Mouse (Mus musculus) CH12.LX (cell line): Measurements from ENCODE around the gene Myt1l. TPM values are rescaled to one million over a fixed set of nuclear protein-coding genes. Genes with fewer than 3 reads are reported as not detected.

Experiments
- DNase-seq: peaks from one replicate; pipeline ENCODE4 v3.0.0-alpha.2; 2013; ENCODE audit errors: extremely low read depth
- H3K27ac ChIP-seq: 2 replicates; pipeline ENCODE4 v1.5.1; 2012; ENCODE audit warnings: low read depth, mild to moderate bottlenecking, control low read depth, moderate library complexity; ENCODE audit not compliant: insufficient read depth
- H3K27me3 ChIP-seq: replicated peaks from 2 replicates; pipeline ENCODE3; 2012; ENCODE audit warnings: inconsistent platforms
- H3K36me3 ChIP-seq, 2 experiments: replicated peaks in 1 of 2; 2 replicates each; pipeline versions ENCODE3 to v1.6.1; 2012; ENCODE audit warnings: inconsistent platforms in 1 of 2, low read length in 1 of 2, mild to moderate bottlenecking in 1 of 2, mixed read lengths in 1 of 2, moderate library complexity in 1 of 2; ENCODE audit not compliant: control insufficient read depth in 1 of 2, insufficient read depth in 1 of 2
- H3K4me1 ChIP-seq, 2 experiments: 2 replicates each; pipeline ENCODE4 v1.6.1; 2012; ENCODE audit warnings: inconsistent platforms in 1 of 2, moderate library complexity in 1 of 2; ENCODE audit not compliant: insufficient read depth in 2 of 2, control insufficient read depth in 1 of 2
- H3K4me2 ChIP-seq: 2 replicates; pipeline ENCODE4 v1.6.1; 2012; ENCODE audit warnings: low read depth, mild to moderate bottlenecking, control low read depth; ENCODE audit not compliant: poor library complexity, insufficient read depth, severe bottlenecking
- H3K4me3 ChIP-seq, 3 experiments: fragments of 150-350 bp in 1 of 3; sonication (generic) in 1 of 3; replicated peaks in 1 of 3; 2 replicates each; pipeline versions ENCODE3 to v1.5.1; 2011 to 2012; ENCODE audit warnings: low read depth in 2 of 3, low read length in 2 of 3, mild to moderate bottlenecking in 2 of 3, moderate library complexity in 2 of 3, control low read depth in 1 of 3, improper control_type of control experiment in 1 of 3, inconsistent platforms in 1 of 3, mixed read lengths in 1 of 3; ENCODE audit not compliant: poor library complexity in 1 of 3
- H3K79me2 ChIP-seq: replicated peaks from 2 replicates; pipeline ENCODE4 v1.6.1; 2012; ENCODE audit warnings: mild to moderate bottlenecking, moderate library complexity; ENCODE audit not compliant: control insufficient read depth, poor library complexity, insufficient read depth, severe bottlenecking; ENCODE audit errors: extremely low read depth
- H3K9ac ChIP-seq: 2 replicates; pipeline ENCODE4 v1.6.1; 2012; ENCODE audit warnings: low read depth, mild to moderate bottlenecking, control low read depth, moderate library complexity; ENCODE audit not compliant: insufficient read depth
- H3K9me3 ChIP-seq: replicated peaks from 2 replicates; pipeline ENCODE3; 2012; ENCODE audit warnings: low read length, inconsistent platforms, mixed read lengths
- BHLHE40 ChIP-seq: IDR thresholded peaks from 2 replicates; pipeline ENCODE4 v1.6.1; 2011; ENCODE audit warnings: mild to moderate bottlenecking, low read depth, low read length, improper control_type of control experiment
- CHD1 ChIP-seq: IDR thresholded peaks from 2 replicates; pipeline ENCODE4 v1.6.1; 2012; ENCODE audit warnings: low read depth, low read length, improper control_type of control experiment, inconsistent platforms
- CHD2 ChIP-seq: IDR thresholded peaks from 2 replicates; pipeline ENCODE4 v1.6.1; 2011; ENCODE audit warnings: low read length, improper control_type of control experiment
- CTCF ChIP-seq, 2 experiments: IDR thresholded peaks in 1 of 2; conservative IDR thresholded peaks in 1 of 2; 2 replicates each; pipeline ENCODE4 v1.5.1; 2011 to 2012; ENCODE audit warnings: low read depth in 2 of 2, low read length in 2 of 2, improper control_type of control experiment in 1 of 2, inconsistent platforms in 1 of 2, mild to moderate bottlenecking in 1 of 2, moderate library complexity in 1 of 2
- E2F4 ChIP-seq: IDR thresholded peaks from 2 replicates; pipeline ENCODE4 v1.6.1; 2011; ENCODE audit warnings: low read depth, low read length, improper control_type of control experiment; ENCODE audit not compliant: insufficient replicate concordance
- ELF1 ChIP-seq: IDR thresholded peaks from 2 replicates; pipeline ENCODE4 v1.6.1; 2014; ENCODE audit warnings: low read depth, mild to moderate bottlenecking, inconsistent platforms, low read length, improper control_type of control experiment
- EP300 ChIP-seq: IDR thresholded peaks from 2 replicates; pipeline ENCODE4 v1.6.1; 2011; ENCODE audit warnings: low read length, improper control_type of control experiment
- ETS1 ChIP-seq: conservative IDR thresholded peaks from 2 replicates; pipeline ENCODE4 v1.6.1; 2012; ENCODE audit warnings: low read depth, mild to moderate bottlenecking, inconsistent platforms, low read length, improper control_type of control experiment, moderate library complexity
- GABPA ChIP-seq: IDR thresholded peaks from 2 replicates; pipeline ENCODE4 v1.6.1; 2012; ENCODE audit warnings: low read depth, low read length, improper control_type of control experiment, inconsistent platforms; ENCODE audit not compliant: insufficient replicate concordance
- JUN ChIP-seq: IDR thresholded peaks from 2 replicates; pipeline ENCODE4 v1.6.1; 2011; ENCODE audit warnings: low read depth, mild to moderate bottlenecking, low read length, improper control_type of control experiment, moderate library complexity; ENCODE audit not compliant: insufficient read depth
- KAT2A ChIP-seq: IDR thresholded peaks from 2 replicates; pipeline ENCODE4 v1.6.1; 2012; ENCODE audit warnings: low read length, improper control_type of control experiment, inconsistent platforms; ENCODE audit not compliant: insufficient replicate concordance
- MAFK ChIP-seq: IDR thresholded peaks from 2 replicates; pipeline ENCODE4 v1.6.1; 2011; ENCODE audit warnings: low read length, improper control_type of control experiment; ENCODE audit not compliant: insufficient replicate concordance
- MAZ ChIP-seq: IDR thresholded peaks from 2 replicates; pipeline ENCODE4 v1.6.1; 2012; ENCODE audit warnings: low read depth, mild to moderate bottlenecking, inconsistent platforms, low read length, improper control_type of control experiment, moderate library complexity
- MEF2A ChIP-seq: IDR thresholded peaks from 2 replicates; pipeline ENCODE4 v1.6.1; 2014; ENCODE audit warnings: low read depth, mild to moderate bottlenecking, inconsistent platforms, low read length, improper control_type of control experiment, borderline replicate concordance
- MXI1 ChIP-seq: IDR thresholded peaks from 2 replicates; pipeline ENCODE4 v1.6.1; 2011; ENCODE audit warnings: mild to moderate bottlenecking, low read depth, low read length, improper control_type of control experiment
- MYC ChIP-seq: IDR thresholded peaks from 2 replicates; pipeline ENCODE4 v1.6.1; 2011; ENCODE audit warnings: low read depth, mild to moderate bottlenecking, improper control_type of control experiment, low read length
- NELFE ChIP-seq: IDR thresholded peaks from 2 replicates; pipeline ENCODE4 v1.6.1; 2011; ENCODE audit warnings: low read depth, low read length, improper control_type of control experiment
- NRF1 ChIP-seq: IDR thresholded peaks from 2 replicates; pipeline ENCODE4 v1.6.1; 2014; ENCODE audit warnings: low read depth, mild to moderate bottlenecking, inconsistent platforms, low read length, improper control_type of control experiment, moderate library complexity
- POLR2A ChIP-seq: IDR thresholded peaks from 2 replicates; pipeline ENCODE4 v1.6.1; 2011; ENCODE audit warnings: low read depth, mild to moderate bottlenecking, improper control_type of control experiment, low read length
- RAD21 ChIP-seq: IDR thresholded peaks from 2 replicates; pipeline ENCODE4 v1.6.1; 2011; ENCODE audit warnings: low read depth, mild to moderate bottlenecking, low read length, improper control_type of control experiment, moderate library complexity
- SIN3A ChIP-seq: IDR thresholded peaks from 2 replicates; pipeline ENCODE4 v1.6.1; 2012; ENCODE audit warnings: low read length, improper control_type of control experiment, inconsistent platforms
- TBP ChIP-seq: conservative IDR thresholded peaks from 2 replicates; pipeline ENCODE4 v1.6.1; 2011; ENCODE audit warnings: low read depth, low read length, improper control_type of control experiment
- UBTF ChIP-seq: IDR thresholded peaks from 2 replicates; pipeline ENCODE4 v1.6.1; 2012; ENCODE audit warnings: low read depth, mild to moderate bottlenecking, inconsistent platforms, low read length, improper control_type of control experiment, moderate library complexity
- USF2 ChIP-seq: conservative IDR thresholded peaks from 2 replicates; pipeline ENCODE4 v1.6.1; 2011; ENCODE audit warnings: low read depth, low read length, improper control_type of control experiment
- ZC3H11A ChIP-seq: IDR thresholded peaks from 2 replicates; pipeline ENCODE4 v1.6.1; 2012; ENCODE audit warnings: low read depth, mild to moderate bottlenecking, inconsistent platforms, low read length, improper control_type of control experiment
- ZKSCAN1 ChIP-seq: IDR thresholded peaks from 2 replicates; pipeline ENCODE4 v1.6.1; 2012; ENCODE audit warnings: low read depth, inconsistent platforms, low read length, improper control_type of control experiment, borderline replicate concordance
- ZNF384 ChIP-seq: IDR thresholded peaks from 2 replicates; pipeline ENCODE4 v1.6.1; 2012; ENCODE audit warnings: low read depth, low read length, improper control_type of control experiment, inconsistent platforms
- dilution Hi-C: fragments of 300-500 bp; cut with MboI; formaldehyde crosslinking; loops from 2 replicates; pipeline ENCODE4 v1.14.3; 2020; ENCODE audit warnings: low sequenced_read_pairs; ENCODE audit not compliant: extremely low pct_unique_long_range_greater_than_20kb, extremely low pct_ligation_motif_present
- in situ Hi-C: fragments of 300-500 bp; cut with MboI; formaldehyde crosslinking; loops from 3 replicates; pipeline ENCODE4 v1.14.3; 2019; ENCODE audit warnings: low sequenced_read_pairs, low pct_ligation_motif_present, low pct_unique_long_range_greater_than_20kb, mixed read lengths
- polyA plus RNA-seq: library from polyadenylated mRNA; unstranded; fragments of >175 nt; gene quantifications from 2 replicates; pipeline ENCODE4 v1.2.1, GENCODE M21; 2012; ENCODE audit warnings: low read depth; ENCODE audit not compliant: insufficient read length
- total RNA-seq, 2 experiments: library from RNA; depleted of rRNA; stranded (reverse); fragments of 300-350 nt in 1 of 2; fragments of >200 nt in 1 of 2; gene quantifications; 2 replicates each; pipeline ENCODE4 v1.2.3; 2012 to 2014

Myt1l gene
- total and polyA plus RNA-seq, 3 experiments = 0.31 to 1.1 TPM; not detected in 1

- dilution Hi-C loops = no loop called here
Measured at GRCm38 (mm10) chr12:29556901-29557300, 28.7 kb downstream of the Myt1l start.

GRCm38 (mm10) chr12:29559769-29560168 is 31.6 kb downstream of the Myt1l start:
- Histone ChIP-seq H3K27me3 (no peaks in the 10 kb centered on the region), H3K4me3 (no peak overlapping the region), H3K36me3 (no peaks in the 10 kb centered on the region), H3K79me2 (no peaks in the 10 kb centered on the region), H3K4me1 (peaks cover 0 to 5% of the 10 kb centered on the region in 2 experiments; a peak in 1 of 4 replicates), H3K27ac (no peak overlapping the region), H3K9me3 (no peaks in the 10 kb centered on the region), H3K4me2 (no peak overlapping the region), H3K9ac (no peak overlapping the region)
- dilution Hi-C loops (no loop called here), in situ Hi-C loops (no loop called here)
- DNase-seq = no peak
- TF ChIP-seq MXI1 (no peak), CHD1 (no peak), NELFE (no peak), ZKSCAN1 (no peak), MEF2A (no peak), ZC3H11A (no peak), MYC (no peak), ELF1 (no peak), GABPA (no peak), EP300 (no peak), ETS1 (no peak), POLR2A (no peak), RAD21 (no peak), USF2 (no peak), NRF1 (no peak), ZNF384 (no peak), MAFK (no peak), BHLHE40 (no peak)
- TF ChIP-seq, all 38 proteins: peak for 0

More at GRCm38 (mm10) chr12:29556901-29557300, 28.7 kb downstream of the Myt1l start:
- H3K27ac ChIP-seq = no peak overlapping the region
- DNase-seq = no peak
- in situ Hi-C loops = no loop called here
- no peak overlapping the region for H3K4me3 ChIP-seq
- H3K9ac ChIP-seq = no peak overlapping the region
- no peak for TF ChIP-seq KAT2A
- no peak for TF ChIP-seq MAZ
- no peak for TF ChIP-seq POLR2A
- no peak for TF ChIP-seq MYC
- no peak for TF ChIP-seq MXI1
- no peak for TF ChIP-seq JUN
- no peak for TF ChIP-seq ZC3H11A
- TF ChIP-seq CHD2 = no peak
- no peak for TF ChIP-seq UBTF
- no peak for TF ChIP-seq BHLHE40
- TF ChIP-seq RAD21 = no peak
- no peak for TF ChIP-seq TBP
- TF ChIP-seq MAFK = no peak
- TF ChIP-seq GABPA = no peak
- no peak for TF ChIP-seq E2F4
- no peak for TF ChIP-seq SIN3A
- TF ChIP-seq NRF1 = no peak
- no peak for TF ChIP-seq CTCF (conservative IDR thresholded peaks at IDR 0.05 in 1 of 2, IDR thresholded peaks at IDR 0.05 in 1 of 2; ENCODE audit: low read depth in 2 of 2, low read length in 2 of 2)
- H3K4me1 ChIP-seq = peaks cover 0 to 5% of the 10 kb centered on the region in 2 experiments; a peak in 1 of 4 replicates
- H3K9me3 ChIP-seq = no peaks in the 10 kb centered on the region
- H3K4me2 ChIP-seq = no peak overlapping the region
- no peaks in the 10 kb centered on the region for H3K27me3 ChIP-seq
- H3K79me2 ChIP-seq = no peaks in the 10 kb centered on the region
- H3K36me3 ChIP-seq = no peaks in the 10 kb centered on the region
